Mouse (Mus musculus) bone marrow macrophage, adult 2 months (primary cell): ENCODE measurements around the gene Sept9.

ENCODE experiments used
- CTCF ChIP-seq: IDR thresholded peaks from 2 replicates; pipeline ENCODE4 v1.5.1; 2012; ENCODE audit warnings: low read depth, mild to moderate bottlenecking, low read length, moderate library complexity
- POLR2A ChIP-seq: IDR thresholded peaks from 2 replicates; pipeline ENCODE4 v1.6.1; 2012; ENCODE audit warnings: mild to moderate bottlenecking, low read depth, low read length, borderline replicate concordance

DNA sequence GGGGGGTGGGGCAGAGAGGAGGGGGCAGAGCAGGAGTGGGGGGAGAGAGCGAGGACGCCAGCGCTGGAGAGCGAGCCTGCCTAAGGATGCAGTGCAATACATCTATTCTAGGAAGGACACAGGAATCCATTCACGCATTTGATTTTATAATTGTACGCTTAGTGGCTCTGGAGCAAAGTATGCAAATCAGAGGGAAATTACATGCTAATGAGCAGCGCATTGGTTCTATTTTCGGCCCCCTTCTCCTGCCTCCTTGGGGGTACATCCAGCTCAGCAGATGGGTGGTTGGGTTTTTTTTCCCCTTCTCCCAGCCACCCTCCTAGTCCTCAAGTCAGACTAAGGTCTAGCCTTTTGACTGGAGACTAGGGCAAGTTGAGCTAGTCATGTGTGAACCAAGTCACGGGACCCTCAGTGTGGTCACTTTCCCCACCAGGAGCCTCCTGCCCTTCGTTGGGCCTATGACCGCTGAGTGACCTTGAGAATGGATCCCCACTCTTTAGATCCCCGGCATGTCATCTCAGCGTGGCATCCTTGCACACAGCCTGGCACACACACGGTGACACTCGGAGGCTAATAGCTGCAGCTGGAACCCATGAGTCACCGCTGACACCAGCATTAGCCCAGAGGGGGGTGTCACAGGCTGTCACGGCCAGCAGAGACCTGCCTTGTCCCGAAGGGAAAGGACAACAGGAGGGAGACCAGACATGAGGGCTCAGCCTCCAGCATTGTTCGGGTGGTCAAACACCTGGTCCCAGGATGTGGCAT, 29.5 kb upstream of the Sept9 start:
- TF ChIP-seq CTCF (no peak), POLR2A (no peak)
